Mouse (Mus musculus): Measurements from ENCODE around the gene Scmh1. TPM values are rescaled to one million over a fixed set of nuclear protein-coding genes. Genes with fewer than 3 reads are reported as not detected.

Gene Scmh1
- polyA plus RNA-seq, 1 experiment from 2014 or later, result 36.9 TPM

DNA sequence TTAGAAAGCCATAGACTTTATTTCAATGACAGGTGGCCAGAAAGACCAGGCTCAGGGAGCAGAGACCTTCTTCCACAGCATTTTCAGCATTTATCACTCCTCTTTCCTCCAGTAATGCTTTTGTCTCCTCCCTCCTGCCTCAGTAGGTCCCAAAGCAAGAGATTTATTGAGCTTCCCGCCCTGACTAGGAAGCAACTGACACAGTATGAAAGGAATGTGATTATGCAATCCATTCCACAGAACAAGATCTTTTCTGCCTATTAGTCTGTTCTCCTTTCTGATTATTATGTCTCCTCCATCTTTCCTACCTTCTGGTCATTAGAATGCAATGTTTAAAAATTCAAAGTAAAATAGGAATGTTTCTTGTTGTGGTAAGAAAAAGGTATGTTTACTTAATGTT is 82.6 kb downstream of the Scmh1 start:
- DNase-seq (ENCODE audit: low spot score) (no peak), ATAC-seq (ENCODE audit: insufficient number of reproducible peaks, low FRiP score, low TSS enrichment, low read depth) (no peak)
- H3K36me3 ChIP-seq (ENCODE audit: control insufficient read depth, insufficient read depth, low read length), result no peaks in the 10 kb centered on the region
- H3K4me3 ChIP-seq (ENCODE audit: low read depth, low read length), result no peak overlapping the region
- H3K4me1 ChIP-seq (ENCODE audit: control insufficient read depth, insufficient read depth, low read length), result no peaks in the 10 kb centered on the region
- no peaks in the 10 kb centered on the region for H3K9me3 ChIP-seq (ENCODE audit: control insufficient read depth, low read length)
- WGBS, result 60% methylated on average over 1 of the region's 1 CpGs
- H3K27me3 ChIP-seq (ENCODE audit: control insufficient read depth, insufficient read depth, low read length), result no peaks in the 10 kb centered on the region
- H3K27ac ChIP-seq (replicated peaks; ENCODE audit: low read depth, low read length), result no peak overlapping the region
- H3K4me2 ChIP-seq (ENCODE audit: low read depth, severe bottlenecking), result no peak overlapping the region
- no peak overlapping the region for H3K9ac ChIP-seq (ENCODE audit: low read length)

DNA sequence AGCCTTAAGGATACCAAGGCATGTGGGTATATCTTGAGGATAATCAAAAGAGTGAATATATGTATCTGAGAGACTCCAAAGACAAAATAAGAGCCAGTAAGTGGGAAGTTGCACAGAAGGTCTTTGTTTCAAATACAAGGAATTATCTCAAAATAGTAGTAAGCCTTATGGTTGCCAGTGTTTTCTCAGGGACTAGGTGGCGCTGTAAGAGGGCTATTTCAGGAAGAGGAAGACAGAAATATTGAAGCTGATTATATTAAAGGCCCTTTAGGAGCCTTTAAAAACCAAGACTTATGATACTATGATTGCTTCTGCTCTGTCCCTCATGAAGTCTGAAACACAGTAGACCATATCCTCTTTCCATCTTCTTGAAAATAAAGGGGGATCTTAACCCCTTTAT is 101.9 kb downstream of the Scmh1 start:
- no peak overlapping the region for H3K4me3 ChIP-seq (ENCODE audit: low read depth, low read length)
- H3K9ac ChIP-seq (ENCODE audit: low read length), result no peak overlapping the region
- ATAC-seq (ENCODE audit: insufficient number of reproducible peaks, low FRiP score, low TSS enrichment, low read depth) (no peak), DNase-seq (ENCODE audit: low spot score) (no peak)
- 100% methylated on average over 1 of the region's 1 CpGs for WGBS
- H3K27ac ChIP-seq (replicated peaks; ENCODE audit: low read depth, low read length), result no peak overlapping the region
- no peak overlapping the region for H3K4me2 ChIP-seq (ENCODE audit: low read depth, severe bottlenecking)
- H3K9me3 ChIP-seq (ENCODE audit: control insufficient read depth, low read length), result no peaks in the 10 kb centered on the region
- H3K4me1 ChIP-seq (ENCODE audit: control insufficient read depth, insufficient read depth, low read length), result no peaks in the 10 kb centered on the region
- H3K36me3 ChIP-seq (ENCODE audit: control insufficient read depth, insufficient read depth, low read length), result peaks cover 4% of the 10 kb centered on the region; the same call in 1 of the 2 replicates
- H3K27me3 ChIP-seq (ENCODE audit: control insufficient read depth, insufficient read depth, low read length), result no peaks in the 10 kb centered on the region

DNA sequence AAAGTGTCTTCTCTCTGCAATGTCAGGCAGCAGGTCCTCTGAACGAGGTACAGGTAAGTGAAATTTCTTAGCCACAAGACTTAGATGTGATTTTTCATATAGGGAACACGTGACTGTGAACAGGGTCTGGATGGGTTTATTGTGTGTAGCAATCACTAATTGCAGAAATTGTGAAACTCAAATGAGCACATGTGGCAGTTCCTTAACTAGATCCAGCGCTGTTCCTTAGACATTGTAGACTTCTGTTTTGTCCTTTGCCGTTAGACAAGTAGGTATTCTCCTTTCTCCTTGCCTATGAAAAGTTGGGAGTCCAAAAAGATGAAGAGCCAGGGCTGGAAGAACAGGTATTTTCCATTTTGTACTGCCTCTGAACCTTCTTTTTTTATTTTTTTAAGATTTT is 106.1 kb downstream of the Scmh1 start:
- Histone ChIP-seq H3K4me1 (ENCODE audit: control insufficient read depth, insufficient read depth, low read length) (no peaks in the 10 kb centered on the region), H3K27ac (replicated peaks; ENCODE audit: low read depth, low read length) (no peak overlapping the region), H3K9ac (ENCODE audit: low read length) (no peak overlapping the region), H3K4me3 (ENCODE audit: low read depth, low read length) (no peak overlapping the region), H3K27me3 (ENCODE audit: control insufficient read depth, insufficient read depth, low read length) (no peaks in the 10 kb centered on the region), H3K4me2 (ENCODE audit: low read depth, severe bottlenecking) (no peak overlapping the region), H3K9me3 (ENCODE audit: control insufficient read depth, low read length) (no peaks in the 10 kb centered on the region), H3K36me3 (ENCODE audit: control insufficient read depth, insufficient read depth, low read length) (peaks cover 4% of the 10 kb centered on the region; the same call in 1 of the 2 replicates)
- WGBS, result 95% methylated on average over 4 of the region's 4 CpGs
- DNase-seq (ENCODE audit: low spot score) (no peak), ATAC-seq (ENCODE audit: insufficient number of reproducible peaks, low FRiP score, low TSS enrichment, low read depth) (no peak)

DNA sequence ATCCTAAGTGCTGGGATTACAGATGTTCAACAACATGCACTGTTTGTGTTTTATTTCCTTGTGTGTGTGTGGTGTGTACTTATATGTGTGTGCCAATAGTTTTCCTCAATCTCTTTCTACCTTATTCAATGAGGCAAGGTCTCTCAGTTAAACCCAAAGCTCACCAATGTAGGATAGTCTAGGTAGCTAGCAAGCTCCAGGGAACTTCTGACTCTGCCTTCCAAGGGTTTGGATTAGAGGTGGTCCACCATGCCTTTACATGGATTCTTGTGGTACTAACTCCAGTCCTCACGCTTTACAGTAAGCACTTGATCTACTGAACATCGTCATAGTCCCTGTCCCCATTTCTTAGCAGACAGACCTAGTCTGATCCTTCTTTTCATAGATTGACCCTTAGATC is 109.3 kb downstream of the Scmh1 start:
- Histone ChIP-seq H3K27ac (replicated peaks; ENCODE audit: low read depth, low read length) (no peak overlapping the region), H3K4me2 (ENCODE audit: low read depth, severe bottlenecking) (no peak overlapping the region), H3K27me3 (ENCODE audit: control insufficient read depth, insufficient read depth, low read length) (no peaks in the 10 kb centered on the region), H3K4me3 (ENCODE audit: low read depth, low read length) (no peak overlapping the region), H3K4me1 (ENCODE audit: control insufficient read depth, insufficient read depth, low read length) (no peaks in the 10 kb centered on the region), H3K9me3 (ENCODE audit: control insufficient read depth, low read length) (no peaks in the 10 kb centered on the region), H3K36me3 (ENCODE audit: control insufficient read depth, insufficient read depth, low read length) (peaks cover 2% of the 10 kb centered on the region; the same call in 1 of the 2 replicates), H3K9ac (ENCODE audit: low read length) (no peak overlapping the region)
- 96% methylated on average over 2 of the region's 2 CpGs for WGBS
- DNase-seq (ENCODE audit: low spot score) (no peak), ATAC-seq (ENCODE audit: insufficient number of reproducible peaks, low FRiP score, low TSS enrichment, low read depth) (no peak)

DNA sequence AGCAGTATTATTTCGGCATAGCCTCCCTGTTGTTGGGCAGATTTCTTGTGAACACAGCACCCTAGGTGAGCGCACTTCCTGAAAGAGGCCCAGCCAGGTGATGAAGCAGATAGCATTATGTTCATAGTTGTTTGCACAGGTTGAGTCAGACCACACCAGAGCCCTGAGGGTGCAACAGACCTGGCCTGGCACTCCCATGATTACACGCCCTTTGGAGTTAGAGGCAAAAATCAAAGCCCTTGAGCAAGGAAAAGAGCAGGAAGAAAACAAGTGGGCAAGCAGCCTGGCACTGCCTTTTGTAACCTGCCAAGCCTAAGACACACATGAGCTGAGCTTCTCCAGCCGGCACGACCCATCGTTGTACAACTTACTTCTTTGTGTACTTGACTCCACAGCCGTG is 111.4 kb downstream of the Scmh1 start:
- Histone ChIP-seq H3K36me3 (ENCODE audit: control insufficient read depth, insufficient read depth, low read length) (peaks cover 2% of the 10 kb centered on the region; the same call in 1 of the 2 replicates), H3K9ac (ENCODE audit: low read length) (no peak overlapping the region), H3K4me1 (ENCODE audit: control insufficient read depth, insufficient read depth, low read length) (no peaks in the 10 kb centered on the region), H3K4me2 (ENCODE audit: low read depth, severe bottlenecking) (no peak overlapping the region), H3K4me3 (ENCODE audit: low read depth, low read length) (no peak overlapping the region), H3K27ac (replicated peaks; ENCODE audit: low read depth, low read length) (no peak overlapping the region), H3K9me3 (ENCODE audit: control insufficient read depth, low read length) (no peaks in the 10 kb centered on the region), H3K27me3 (ENCODE audit: control insufficient read depth, insufficient read depth, low read length) (no peaks in the 10 kb centered on the region)
- no peak for DNase-seq (ENCODE audit: low spot score)
- no peak for ATAC-seq (ENCODE audit: insufficient number of reproducible peaks, low FRiP score, low TSS enrichment, low read depth)
- 94% methylated on average over 7 of the region's 7 CpGs for WGBS

DNA sequence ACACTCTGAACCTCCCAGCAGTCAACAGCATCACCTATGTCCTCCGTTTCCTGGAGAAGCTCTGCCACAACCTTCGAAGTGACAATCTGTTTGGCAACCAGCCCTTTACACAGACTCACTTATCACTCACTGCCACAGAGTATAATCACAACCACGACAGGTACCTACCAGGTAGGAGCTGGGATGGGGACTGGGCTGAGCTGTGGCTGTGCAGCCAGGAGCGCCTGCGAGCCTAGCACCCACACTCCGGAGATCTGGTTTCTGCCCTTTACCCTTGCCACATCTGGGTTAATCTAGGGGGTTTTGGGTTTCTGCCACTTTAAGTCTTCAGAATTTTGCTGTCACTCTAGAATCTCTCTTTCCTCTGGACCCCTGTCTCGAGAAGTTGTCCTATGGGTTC is 111.8 kb downstream of the Scmh1 start:
- H3K4me2 ChIP-seq (ENCODE audit: low read depth, severe bottlenecking), result no peak overlapping the region
- H3K27ac ChIP-seq (replicated peaks; ENCODE audit: low read depth, low read length), result no peak overlapping the region
- no peaks in the 10 kb centered on the region for H3K27me3 ChIP-seq (ENCODE audit: control insufficient read depth, insufficient read depth, low read length)
- H3K36me3 ChIP-seq (ENCODE audit: control insufficient read depth, insufficient read depth, low read length), result peaks cover 2% of the 10 kb centered on the region; the same call in 1 of the 2 replicates
- H3K9ac ChIP-seq (ENCODE audit: low read length), result no peak overlapping the region
- no peak overlapping the region for H3K4me3 ChIP-seq (ENCODE audit: low read depth, low read length)
- H3K4me1 ChIP-seq (ENCODE audit: control insufficient read depth, insufficient read depth, low read length), result no peaks in the 10 kb centered on the region
- 92% methylated on average over 7 of the region's 7 CpGs for WGBS
- H3K9me3 ChIP-seq (ENCODE audit: control insufficient read depth, low read length), result no peaks in the 10 kb centered on the region
- ATAC-seq (ENCODE audit: insufficient number of reproducible peaks, low FRiP score, low TSS enrichment, low read depth) (no peak), DNase-seq (ENCODE audit: low spot score) (no peak)

DNA sequence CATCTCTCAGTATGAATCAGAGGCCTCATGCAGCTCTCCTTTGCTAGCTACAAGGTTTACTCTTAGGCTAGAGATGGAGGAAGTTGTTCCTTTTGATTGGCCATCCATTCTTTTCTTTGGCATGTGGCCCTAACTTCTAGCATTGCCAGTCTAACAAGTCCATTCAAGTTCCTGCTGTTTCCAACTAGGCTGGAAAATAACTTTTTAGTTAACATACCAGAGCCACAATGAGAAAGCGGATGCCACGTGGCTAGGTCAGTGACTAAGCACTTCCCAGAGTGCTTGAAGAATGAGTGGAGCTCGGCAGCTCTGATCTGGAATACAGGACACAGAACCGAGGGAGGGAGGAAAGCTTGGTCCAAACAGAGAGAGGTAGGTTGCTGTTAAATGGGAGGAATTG is 112.3 kb downstream of the Scmh1 start:
- WGBS, result 76% methylated on average over 4 of the region's 4 CpGs
- Histone ChIP-seq H3K4me2 (ENCODE audit: low read depth, severe bottlenecking) (no peak overlapping the region), H3K36me3 (ENCODE audit: control insufficient read depth, insufficient read depth, low read length) (peaks cover 2% of the 10 kb centered on the region; the same call in 1 of the 2 replicates), H3K9ac (ENCODE audit: low read length) (no peak overlapping the region), H3K27me3 (ENCODE audit: control insufficient read depth, insufficient read depth, low read length) (no peaks in the 10 kb centered on the region), H3K4me1 (ENCODE audit: control insufficient read depth, insufficient read depth, low read length) (no peaks in the 10 kb centered on the region), H3K4me3 (ENCODE audit: low read depth, low read length) (no peak overlapping the region), H3K9me3 (ENCODE audit: control insufficient read depth, low read length) (no peaks in the 10 kb centered on the region), H3K27ac (replicated peaks; ENCODE audit: low read depth, low read length) (no peak overlapping the region)
- DNase-seq (ENCODE audit: low spot score) (no peak), ATAC-seq (ENCODE audit: insufficient number of reproducible peaks, low FRiP score, low TSS enrichment, low read depth) (no peak)

DNA sequence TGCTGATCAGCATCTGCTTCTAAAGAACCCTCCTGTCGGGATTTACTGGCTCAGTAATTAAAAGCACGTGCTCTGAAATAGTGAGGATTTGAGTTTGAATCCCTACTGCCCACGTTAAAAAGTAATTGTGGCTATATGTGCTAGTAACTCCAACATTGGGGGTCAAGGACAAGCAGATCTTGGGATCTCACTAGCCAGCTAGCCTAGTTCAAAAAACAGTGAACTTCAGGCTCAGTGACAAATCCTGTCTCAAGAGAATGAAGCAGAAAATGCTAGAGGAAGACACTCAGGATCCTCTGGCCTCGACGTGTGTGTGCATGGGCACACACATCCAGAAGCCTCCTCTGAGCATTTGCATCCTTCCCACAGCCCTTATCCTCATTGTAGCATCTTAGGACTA is 116.7 kb downstream of the Scmh1 start:
- Histone ChIP-seq H3K9me3 (ENCODE audit: control insufficient read depth, low read length) (no peaks in the 10 kb centered on the region), H3K4me2 (ENCODE audit: low read depth, severe bottlenecking) (no peak overlapping the region), H3K27me3 (ENCODE audit: control insufficient read depth, insufficient read depth, low read length) (no peaks in the 10 kb centered on the region), H3K4me1 (ENCODE audit: control insufficient read depth, insufficient read depth, low read length) (no peaks in the 10 kb centered on the region), H3K9ac (ENCODE audit: low read length) (no peak overlapping the region), H3K27ac (replicated peaks; ENCODE audit: low read depth, low read length) (no peak overlapping the region), H3K4me3 (ENCODE audit: low read depth, low read length) (no peak overlapping the region), H3K36me3 (ENCODE audit: control insufficient read depth, insufficient read depth, low read length) (peaks cover 4% of the 10 kb centered on the region; the same call in 1 of the 2 replicates)
- 57% methylated on average over 5 of the region's 5 CpGs for WGBS
- ATAC-seq (ENCODE audit: insufficient number of reproducible peaks, low FRiP score, low TSS enrichment, low read depth), result no peak
- DNase-seq (ENCODE audit: low spot score), result no peak

DNA sequence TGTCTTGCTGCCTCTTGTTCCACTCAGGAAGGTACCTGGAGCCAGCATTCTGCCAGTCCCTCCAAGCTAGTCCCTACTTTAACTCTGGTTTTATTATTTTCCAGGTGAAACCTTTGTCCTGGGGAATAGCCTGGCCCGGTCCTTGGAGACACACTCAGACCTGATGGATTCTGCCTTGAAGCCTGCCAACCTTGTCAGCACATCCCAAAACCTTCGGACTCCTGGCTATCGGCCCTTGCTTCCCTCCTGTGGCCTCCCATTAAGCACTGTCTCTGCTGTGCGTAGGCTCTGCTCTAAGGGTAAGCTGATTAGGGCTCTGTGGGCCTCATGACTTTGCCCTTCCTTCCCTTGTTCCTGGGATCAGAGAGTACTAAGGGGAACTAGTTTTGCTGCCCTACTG is 117.3 kb downstream of the Scmh1 start:
- Histone ChIP-seq H3K4me3 (ENCODE audit: low read depth, low read length) (no peak overlapping the region), H3K27ac (replicated peaks; ENCODE audit: low read depth, low read length) (no peak overlapping the region), H3K36me3 (ENCODE audit: control insufficient read depth, insufficient read depth, low read length) (peaks cover 2% of the 10 kb centered on the region; the same call in 1 of the 2 replicates), H3K4me1 (ENCODE audit: control insufficient read depth, insufficient read depth, low read length) (no peaks in the 10 kb centered on the region), H3K27me3 (ENCODE audit: control insufficient read depth, insufficient read depth, low read length) (no peaks in the 10 kb centered on the region), H3K9ac (ENCODE audit: low read length) (no peak overlapping the region), H3K4me2 (ENCODE audit: low read depth, severe bottlenecking) (no peak overlapping the region), H3K9me3 (ENCODE audit: control insufficient read depth, low read length) (no peaks in the 10 kb centered on the region)
- ATAC-seq (ENCODE audit: insufficient number of reproducible peaks, low FRiP score, low TSS enrichment, low read depth), result no peak
- no peak for DNase-seq (ENCODE audit: low spot score)
- WGBS, result 90% methylated on average over 4 of the region's 4 CpGs
